Mouse (Mus musculus) liver, embryonic 14.5 days (tissue): ENCODE measurements around the gene Mtif2. TPM values are rescaled to one million over a fixed set of nuclear protein-coding genes. Genes with fewer than 3 reads are reported as not detected.

Source experiments
- ATAC-seq: fragments of 200-750 bp; cut with Nextera tagmentation; 2 replicates; pipeline ENCODE4 v1.8.0; 2017; ENCODE audit warnings: moderate number of reproducible peaks, mild to moderate bottlenecking, moderate library complexity; ENCODE audit not compliant: insufficient read depth
- DNase-seq, 3 experiments: peaks; one replicate each; pipeline ENCODE4 v3.0.0-alpha.2; 2012 to 2013; ENCODE audit warnings: low read depth in 3 of 3, low spot score in 3 of 3
- H3K27ac ChIP-seq: fragments of 300-500 bp; sonication (generic); 2 replicates; pipeline ENCODE4 v1.5.1; 2014; ENCODE audit warnings: moderate library complexity, mild to moderate bottlenecking, control low read depth, inconsistent platforms
- H3K27me3 ChIP-seq: fragments of 300-500 bp; sonication (generic); 2 replicates; pipeline ENCODE4 v1.6.1; 2014; ENCODE audit warnings: mild to moderate bottlenecking, low read length, moderate library complexity; ENCODE audit not compliant: control insufficient read depth, insufficient read depth
- H3K36me3 ChIP-seq: fragments of 300-500 bp; sonication (generic); replicated peaks from 2 replicates; pipeline ENCODE4 v1.6.1; 2014; ENCODE audit warnings: low read depth; ENCODE audit not compliant: control insufficient read depth, insufficient read depth
- H3K4me1 ChIP-seq, 2 experiments: fragments of 200-500 bp in 1 of 2; fragments of 300-500 bp in 1 of 2; sonication (generic) in 1 of 2; replicated peaks; 2 replicates each; pipeline ENCODE4 v1.6.1; 2012 to 2014; ENCODE audit warnings: antibody characterized with exemption in 1 of 2, inconsistent platforms in 1 of 2, low read length in 1 of 2; ENCODE audit not compliant: control insufficient read depth in 2 of 2, insufficient read depth in 2 of 2
- H3K4me2 ChIP-seq: fragments of 300-500 bp; sonication (generic); 2 replicates; pipeline ENCODE4 v1.6.1; 2014; ENCODE audit warnings: low read depth, mild to moderate bottlenecking, control low read depth, moderate library complexity
- H3K4me3 ChIP-seq, 2 experiments: fragments of 200-500 bp in 1 of 2; fragments of 300-500 bp in 1 of 2; sonication (generic) in 1 of 2; 2 replicates each; pipeline ENCODE4 v1.5.1; 2012 to 2014; ENCODE audit warnings: low read depth in 2 of 2, low read length in 2 of 2, mild to moderate bottlenecking in 2 of 2, control low read depth in 1 of 2, inconsistent platforms in 1 of 2, moderate library complexity in 1 of 2; ENCODE audit not compliant: insufficient read depth in 1 of 2
- H3K9ac ChIP-seq: fragments of 300-500 bp; sonication (generic); replicated peaks from 2 replicates; pipeline ENCODE4 v1.6.1; 2014; ENCODE audit warnings: mild to moderate bottlenecking, control low read depth, moderate library complexity
- H3K9me3 ChIP-seq: fragments of 300-500 bp; sonication (generic); 2 replicates; pipeline ENCODE4 v1.6.1; 2016; ENCODE audit warnings: low read length, mixed read lengths; ENCODE audit not compliant: control insufficient read depth
- CTCF ChIP-seq: IDR thresholded peaks from 2 replicates; pipeline ENCODE4 v1.5.1; 2016; ENCODE audit warnings: antibody characterized with exemption, low read depth, control low read depth
- EP300 ChIP-seq: IDR thresholded peaks from 2 replicates; pipeline ENCODE4 v1.6.1; 2016; ENCODE audit warnings: antibody characterized with exemption, low read depth
- WGBS: fragments of 180-500 bp; shearing (Covaris S2); extraction: QIAGEN DNeasy Blood & Tissue Kit; methylation state at CpG from one replicate; pipeline ENCODE4 v1.1.7; 2014; ENCODE audit not compliant: insufficient replicate concordance; 5-methylcytosine and 5-hydroxymethylcytosine counted together
- polyA plus RNA-seq, 2 experiments: library from polyadenylated mRNA; depleted of rRNA in 1 of 2; stranded (reverse) in 1 of 2; unstranded in 1 of 2; fragments of >200 nt; fragmentation: Nextera tagmentation in 1 of 2; extraction: Ambion mirVana in 1 of 2; gene quantifications; 2 replicates each; pipeline versions ENCODE4 v1.2.1 to v1.2.3; 2012 to 2014

Mtif2 gene
- polyA plus RNA-seq, 2 experiments, result 12.6 to 15.3 TPM

- H3K9ac ChIP-seq, result no peak overlapping the region
- H3K27ac ChIP-seq, result no peak overlapping the region
- H3K27me3 ChIP-seq, result no peaks in the 10 kb centered on the region
- 32% methylated on average over 1 of the region's 1 CpGs for WGBS
- no peak overlapping the region for H3K4me3 ChIP-seq
- peak overlapping the region; percentile 78 for H3K4me2 ChIP-seq
- H3K9me3 ChIP-seq, result no peaks in the 10 kb centered on the region
- H3K4me1 ChIP-seq, result peaks cover 8 to 13% of the 10 kb centered on the region in 2 experiments
- no peak for DNase-seq
- ATAC-seq, result no peak
- H3K36me3 ChIP-seq, result peaks cover 19% of the 10 kb centered on the region
- TF ChIP-seq EP300 (no peak), CTCF (no peak; the same call in 1 of the 2 replicates)
Observed at GRCm38 (mm10) chr11:29549425-29549778, 23.2 kb downstream of the Mtif2 start.

- Histone ChIP-seq H3K27ac (no peak overlapping the region), H3K4me2 (no peak overlapping the region), H3K36me3 (no peaks in the 10 kb centered on the region), H3K9ac (no peak overlapping the region), H3K27me3 (no peaks in the 10 kb centered on the region), H3K4me3 (no peak overlapping the region), H3K9me3 (no peaks in the 10 kb centered on the region), H3K4me1 (no peaks in the 10 kb centered on the region)
- TF ChIP-seq CTCF (no peak), EP300 (no peak)
- 71% methylated on average over 9 of the region's 9 CpGs for WGBS
- no peak for DNase-seq
- ATAC-seq, result no peak
Observed at GRCm38 (mm10) chr11:29560452-29560851, 34.2 kb downstream of the Mtif2 start.

- Histone ChIP-seq H3K4me3 (no peak overlapping the region), H3K4me1 (no peaks in the 10 kb centered on the region), H3K9ac (no peak overlapping the region), H3K27me3 (no peaks in the 10 kb centered on the region), H3K36me3 (no peaks in the 10 kb centered on the region), H3K27ac (no peak overlapping the region), H3K9me3 (no peaks in the 10 kb centered on the region), H3K4me2 (no peak overlapping the region)
- no peak for ATAC-seq
- WGBS, result 71% methylated on average over 3 of the region's 3 CpGs
- TF ChIP-seq EP300 (no peak), CTCF (no peak)
- no peak for DNase-seq
Observed at GRCm38 (mm10) chr11:29560990-29561389, 34.8 kb downstream of the Mtif2 start.

GRCm38 (mm10) chr11:29563406-29563805 is 37.2 kb downstream of the Mtif2 start:
- WGBS, result 65% methylated on average over 2 of the region's 2 CpGs
- no peak overlapping the region for H3K9ac ChIP-seq
- no peak for DNase-seq
- H3K9me3 ChIP-seq, result no peaks in the 10 kb centered on the region
- H3K4me3 ChIP-seq, result no peak overlapping the region
- TF ChIP-seq CTCF, result no peak
- TF ChIP-seq EP300, result no peak
- H3K4me2 ChIP-seq, result no peak overlapping the region
- H3K27ac ChIP-seq, result no peak overlapping the region
- no peaks in the 10 kb centered on the region for H3K27me3 ChIP-seq
- ATAC-seq, result no peak
- H3K36me3 ChIP-seq, result no peaks in the 10 kb centered on the region
- no peaks in the 10 kb centered on the region for H3K4me1 ChIP-seq

- no peak overlapping the region for H3K9ac ChIP-seq
- H3K27ac ChIP-seq, result no peak overlapping the region
- no peaks in the 10 kb centered on the region for H3K9me3 ChIP-seq
- H3K36me3 ChIP-seq, result no peaks in the 10 kb centered on the region
- 31% methylated on average over 3 of the region's 3 CpGs for WGBS
- H3K4me2 ChIP-seq, result no peak overlapping the region
- DNase-seq, result no peak
- no peaks in the 10 kb centered on the region for H3K27me3 ChIP-seq
- no peak for TF ChIP-seq EP300
- TF ChIP-seq CTCF, result no peak
- no peaks in the 10 kb centered on the region for H3K4me1 ChIP-seq
- no peak overlapping the region for H3K4me3 ChIP-seq
- no peak for ATAC-seq
Observed at GRCm38 (mm10) chr11:29571536-29571935, 45.3 kb downstream of the Mtif2 start.
